Mouse (Mus musculus) embryonic facial prominence, embryonic 12.5 days (tissue): ENCODE measurements around the gene Zfp827. TPM values are rescaled to one million over a fixed set of nuclear protein-coding genes. Genes with fewer than 3 reads are reported as not detected.
"Not testable (repeated sequence)": the region's sequence is repeated elsewhere in the genome, so short reads cannot be mapped to it uniquely, and the experiment has no call there.

Experiments used
- ATAC-seq: fragments of 200-750 bp; cut with Nextera tagmentation; 2 replicates; pipeline ENCODE4 v1.8.0; 2017; ENCODE audit not compliant: insufficient number of reproducible peaks, insufficient read depth, low FRiP score, low TSS enrichment
- H3K27ac ChIP-seq: fragments of 300-500 bp; sonication (generic); 2 replicates; pipeline ENCODE4 v1.5.1; 2016; ENCODE audit warnings: mild to moderate bottlenecking
- H3K27me3 ChIP-seq: fragments of 300-500 bp; sonication (generic); 2 replicates; pipeline ENCODE4 v1.6.1; 2016; ENCODE audit warnings: mild to moderate bottlenecking, moderate library complexity
- H3K36me3 ChIP-seq: fragments of 300-500 bp; sonication (generic); 2 replicates; pipeline ENCODE4 v1.6.1; 2016; ENCODE audit warnings: mild to moderate bottlenecking
- H3K4me1 ChIP-seq: fragments of 300-500 bp; sonication (generic); 2 replicates; pipeline ENCODE4 v1.6.1; 2016
- H3K4me2 ChIP-seq: fragments of 300-500 bp; sonication (generic); replicated peaks from 2 replicates; pipeline ENCODE4 v1.6.1; 2016; ENCODE audit warnings: mild to moderate bottlenecking, moderate library complexity
- H3K4me3 ChIP-seq: fragments of 300-500 bp; sonication (generic); 2 replicates; pipeline ENCODE4 v1.5.1; 2016; ENCODE audit warnings: mild to moderate bottlenecking
- H3K9ac ChIP-seq: fragments of 300-500 bp; sonication (generic); 2 replicates; pipeline ENCODE4 v1.6.1; 2016; ENCODE audit warnings: mild to moderate bottlenecking, moderate library complexity
- H3K9me3 ChIP-seq: fragments of 300-500 bp; sonication (generic); 2 replicates; pipeline ENCODE4 v1.6.1; 2016; ENCODE audit warnings: mild to moderate bottlenecking, moderate library complexity
- WGBS: fragments of 180-500 bp; shearing (Covaris S2); methylation state at CpG from one replicate; pipeline ENCODE4 v1.1.7; 2016; 5-methylcytosine and 5-hydroxymethylcytosine counted together
- polyA plus RNA-seq: library from polyadenylated mRNA; unstranded; fragments of >200 nt; fragmentation: Nextera tagmentation; extraction: Ambion mirVana; gene quantifications from 2 replicates; pipeline ENCODE4 v1.2.1, GENCODE M21; 2016

Gene Zfp827
- polyA plus RNA-seq, 1 experiment from 2014 or later, result 13.8 TPM

- no peak for ATAC-seq
- Histone ChIP-seq H3K27me3 (no peaks in the 10 kb centered on the region), H3K9me3 (no peaks in the 10 kb centered on the region), H3K4me2 (no peak overlapping the region), H3K27ac (no peak overlapping the region), H3K9ac (no peak overlapping the region), H3K4me1 (no peaks in the 10 kb centered on the region; the same call in 1 of the 2 replicates), H3K36me3 (peaks cover 27% of the 10 kb centered on the region), H3K4me3 (no peak overlapping the region)
- WGBS, result 89% methylated on average over 7 of the region's 7 CpGs
Measured at GRCm38 (mm10) chr8:79116436-79116835, 88.2 kb downstream of the Zfp827 start.

- Histone ChIP-seq H3K4me1 (no peaks in the 10 kb centered on the region; the same call in 1 of the 2 replicates), H3K36me3 (peaks cover 37% of the 10 kb centered on the region), H3K4me3 (no peak overlapping the region), H3K9me3 (no peaks in the 10 kb centered on the region), H3K9ac (no peak overlapping the region), H3K27me3 (no peaks in the 10 kb centered on the region), H3K4me2 (no peak overlapping the region), H3K27ac (no peak overlapping the region)
- WGBS, result 93% methylated on average over 7 of the region's 7 CpGs
- no peak for ATAC-seq
Measured at GRCm38 (mm10) chr8:79117711-79118110, 89.5 kb downstream of the Zfp827 start.

GRCm38 (mm10) chr8:79121614-79122013 lies 93.4 kb downstream of the Zfp827 start:
- Histone ChIP-seq H3K4me2 (no peak overlapping the region), H3K9ac (no peak overlapping the region), H3K4me3 (no peak overlapping the region), H3K4me1 (no peaks in the 10 kb centered on the region), H3K9me3 (no peaks in the 10 kb centered on the region), H3K36me3 (peaks cover 56% of the 10 kb centered on the region), H3K27ac (no peak overlapping the region), H3K27me3 (no peaks in the 10 kb centered on the region)
- WGBS, result 87% methylated on average over 1 of the region's 1 CpGs
- no peak for ATAC-seq

DNA sequence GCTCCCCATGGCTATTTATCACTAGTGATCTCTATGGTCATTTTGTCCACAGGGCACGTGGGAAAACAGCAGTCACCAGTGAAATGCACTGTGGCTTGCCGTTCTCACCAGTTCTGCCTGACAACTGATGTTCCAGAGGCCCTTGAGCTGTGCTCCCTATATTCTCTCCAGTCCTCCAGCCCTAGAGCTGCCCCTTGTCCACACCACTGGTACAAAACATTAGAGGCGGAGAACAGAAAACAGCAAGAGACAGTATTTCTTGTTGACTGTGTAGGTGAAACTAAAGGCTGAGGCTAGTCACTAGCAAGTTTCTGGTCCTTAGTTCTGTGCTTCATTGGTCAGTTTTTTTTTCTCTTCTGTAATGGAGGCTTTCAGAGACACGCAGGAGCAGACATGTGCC lies 96.0 kb downstream of the Zfp827 start:
- H3K9me3 ChIP-seq, result no peaks in the 10 kb centered on the region
- no peak overlapping the region for H3K9ac ChIP-seq
- peaks cover 52% of the 10 kb centered on the region for H3K36me3 ChIP-seq
- WGBS, result 85% methylated on average over 4 of the region's 4 CpGs
- H3K4me2 ChIP-seq, result no peak overlapping the region
- ATAC-seq, result no peak
- no peaks in the 10 kb centered on the region for H3K4me1 ChIP-seq
- no peak overlapping the region for H3K27ac ChIP-seq
- H3K27me3 ChIP-seq, result no peaks in the 10 kb centered on the region
- no peak overlapping the region for H3K4me3 ChIP-seq

- Histone ChIP-seq H3K4me3 (no peak overlapping the region), H3K4me2 (no peak overlapping the region), H3K27ac (no peak overlapping the region), H3K36me3 (peaks cover 44% of the 10 kb centered on the region), H3K9me3 (no peaks in the 10 kb centered on the region), H3K27me3 (no peaks in the 10 kb centered on the region), H3K9ac (no peak overlapping the region), H3K4me1 (no peaks in the 10 kb centered on the region)
- no peak for ATAC-seq
- WGBS, result 51% methylated on average over 7 of the region's 7 CpGs
Measured at GRCm38 (mm10) chr8:79127211-79127816, 99.1 kb downstream of the Zfp827 start.

GRCm38 (mm10) chr8:79128534-79128933 lies 100.3 kb downstream of the Zfp827 start:
- H3K4me3 ChIP-seq, result not testable (repeated sequence)

GRCm38 (mm10) chr8:79139614-79140013 lies 111.4 kb downstream of the Zfp827 start:
- 92% methylated on average over 4 of the region's 4 CpGs for WGBS
- H3K4me3 ChIP-seq, result no peak overlapping the region

More at GRCm38 (mm10) chr8:79128534-79128933, 100.3 kb downstream of the Zfp827 start:
- not testable (repeated sequence) for H3K9ac ChIP-seq, H3K27ac ChIP-seq, H3K9me3 ChIP-seq, H3K4me1 ChIP-seq, H3K27me3 ChIP-seq, ATAC-seq, H3K4me2 ChIP-seq
- H3K36me3 ChIP-seq, result peaks cover 55% of the 10 kb centered on the region
- WGBS, result 96% methylated on average over 4 of the region's 4 CpGs

DNA sequence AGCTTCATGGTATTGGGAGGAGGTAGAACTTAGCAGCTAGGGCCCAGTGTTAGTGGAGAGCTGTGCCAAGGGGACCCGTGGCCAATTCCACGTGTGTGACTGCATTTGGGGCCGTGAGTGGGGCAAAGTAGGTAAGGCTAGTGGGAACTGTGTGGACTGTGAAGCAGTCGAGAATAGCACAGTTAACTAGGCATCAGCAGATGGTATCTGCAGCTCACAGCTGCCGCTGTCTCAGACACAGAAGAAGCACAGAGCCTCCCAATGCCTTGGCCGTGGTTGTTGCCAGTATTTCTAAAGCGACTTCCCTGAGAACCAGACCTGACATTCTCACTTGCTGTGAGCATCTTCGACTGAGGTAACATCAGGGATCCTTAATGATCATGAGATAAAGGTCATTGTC lies 112.7 kb downstream of the Zfp827 start:
- 88% methylated on average over 8 of the region's 8 CpGs for WGBS
- Histone ChIP-seq H3K9ac (no peak overlapping the region), H3K36me3 (peaks cover 69% of the 10 kb centered on the region), H3K27me3 (no peaks in the 10 kb centered on the region), H3K9me3 (no peaks in the 10 kb centered on the region), H3K27ac (no peak overlapping the region), H3K4me3 (no peak overlapping the region), H3K4me2 (no peak overlapping the region), H3K4me1 (no peaks in the 10 kb centered on the region)
- ATAC-seq, result no peak

More at GRCm38 (mm10) chr8:79139614-79140013, 111.4 kb downstream of the Zfp827 start:
- Histone ChIP-seq H3K9ac (no peak overlapping the region), H3K27me3 (no peaks in the 10 kb centered on the region), H3K4me2 (no peak overlapping the region), H3K4me1 (no peaks in the 10 kb centered on the region), H3K9me3 (no peaks in the 10 kb centered on the region; the same call in 1 of the 2 replicates), H3K27ac (no peak overlapping the region), H3K36me3 (peaks cover 65% of the 10 kb centered on the region)
- no peak for ATAC-seq

DNA sequence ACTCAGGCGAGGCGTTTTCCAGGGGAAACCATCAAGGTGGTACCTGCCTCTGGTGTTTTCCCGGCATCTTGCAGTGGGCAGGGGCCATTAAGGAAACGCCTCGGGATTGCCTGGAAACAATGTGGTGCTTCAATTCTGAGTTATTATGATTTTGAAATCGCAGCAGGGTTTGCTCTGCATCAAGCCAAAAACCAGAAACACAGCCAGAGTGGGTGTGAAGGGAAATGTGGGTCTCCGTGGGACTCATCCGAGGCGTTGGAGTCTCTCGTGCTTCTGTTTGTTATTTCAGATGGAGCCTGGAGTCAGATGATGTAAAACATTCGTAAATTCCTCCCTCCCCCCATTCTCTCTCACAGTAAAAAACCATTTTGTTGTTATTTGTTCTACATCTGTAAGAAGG lies 113.4 kb downstream of the Zfp827 start:
- Histone ChIP-seq H3K4me2 (no peak overlapping the region), H3K36me3 (peaks cover 66% of the 10 kb centered on the region), H3K9me3 (no peaks in the 10 kb centered on the region), H3K4me1 (no peaks in the 10 kb centered on the region), H3K27ac (no peak overlapping the region), H3K27me3 (no peaks in the 10 kb centered on the region), H3K4me3 (no peak overlapping the region), H3K9ac (no peak overlapping the region)
- no peak for ATAC-seq
- WGBS, result 79% methylated on average over 11 of the region's 11 CpGs

DNA sequence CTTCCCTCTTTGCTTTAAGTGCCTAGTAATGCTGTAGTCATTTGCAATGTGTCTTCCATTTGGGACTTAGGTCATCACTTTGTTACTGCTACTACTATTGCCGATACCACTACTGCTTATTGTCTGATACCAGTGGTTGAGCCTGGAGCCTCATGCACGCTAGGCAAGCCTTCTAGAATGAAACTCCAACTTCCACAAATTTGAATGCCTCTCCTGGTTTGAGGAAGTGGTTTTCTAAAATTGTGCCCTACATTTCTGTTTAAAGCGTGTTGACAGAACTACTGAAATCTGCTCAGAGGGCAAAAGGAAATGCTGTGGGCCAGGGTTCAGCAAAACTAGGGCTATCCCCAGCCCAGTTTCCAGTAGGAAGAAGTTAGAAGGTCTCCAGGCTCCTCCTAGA lies 115.5 kb downstream of the Zfp827 start:
- no peaks in the 10 kb centered on the region for H3K9me3 ChIP-seq
- peaks cover 53% of the 10 kb centered on the region for H3K36me3 ChIP-seq
- H3K9ac ChIP-seq, result no peak overlapping the region
- H3K27ac ChIP-seq, result no peak overlapping the region
- H3K4me1 ChIP-seq, result no peaks in the 10 kb centered on the region
- no peak overlapping the region for H3K4me2 ChIP-seq
- 94% methylated on average over 3 of the region's 3 CpGs for WGBS
- no peaks in the 10 kb centered on the region for H3K27me3 ChIP-seq
- no peak overlapping the region for H3K4me3 ChIP-seq
- no peak for ATAC-seq

DNA sequence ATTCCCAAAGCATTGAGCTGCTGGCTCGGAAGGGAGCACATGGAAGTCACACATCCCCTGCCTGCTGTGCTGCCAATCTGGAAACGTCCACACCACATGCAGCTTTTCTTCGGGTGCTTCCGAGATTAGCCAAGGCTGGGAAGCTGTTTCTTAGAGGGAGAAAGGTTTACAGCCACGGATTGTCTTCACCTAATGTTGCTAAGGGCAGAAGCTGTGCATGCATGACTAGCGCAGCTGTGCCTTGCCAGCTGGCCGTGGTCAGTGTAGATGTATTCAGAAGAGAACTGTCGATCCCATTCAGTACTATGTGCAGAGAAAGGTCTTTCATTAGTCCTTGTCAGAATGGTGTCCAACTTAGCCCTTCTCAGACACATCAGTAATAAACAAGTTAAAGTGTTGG lies 117.0 kb downstream of the Zfp827 start:
- no peak overlapping the region for H3K9ac ChIP-seq
- no peaks in the 10 kb centered on the region for H3K4me1 ChIP-seq
- H3K4me2 ChIP-seq, result no peak overlapping the region
- 90% methylated on average over 8 of the region's 8 CpGs for WGBS
- H3K36me3 ChIP-seq, result peaks cover 44% of the 10 kb centered on the region
- no peaks in the 10 kb centered on the region for H3K9me3 ChIP-seq
- no peak overlapping the region for H3K27ac ChIP-seq
- no peak for ATAC-seq
- H3K4me3 ChIP-seq, result no peak overlapping the region
- H3K27me3 ChIP-seq, result no peaks in the 10 kb centered on the region

GRCm38 (mm10) chr8:79145626-79146025 lies 117.4 kb downstream of the Zfp827 start:
- Histone ChIP-seq H3K9ac (no peak overlapping the region), H3K4me3 (no peak overlapping the region), H3K36me3 (peaks cover 43% of the 10 kb centered on the region), H3K27me3 (no peaks in the 10 kb centered on the region), H3K27ac (no peak overlapping the region), H3K4me2 (no peak overlapping the region), H3K9me3 (no peaks in the 10 kb centered on the region), H3K4me1 (no peaks in the 10 kb centered on the region)
- WGBS, result 91% methylated on average over 10 of the region's 10 CpGs
- ATAC-seq, result no peak
